Mouse (Mus musculus) ES-CJ7 (cell line): ENCODE data around the gene Troap.
A peak's percentile ranks its signal among the peaks of the same experiment; 100 is the strongest.

Experiments
- DNase-seq: peaks from one replicate; pipeline ENCODE4 v3.0.0; 2011; ENCODE audit warnings: low read depth, low spot score

The Troap gene

DNA sequence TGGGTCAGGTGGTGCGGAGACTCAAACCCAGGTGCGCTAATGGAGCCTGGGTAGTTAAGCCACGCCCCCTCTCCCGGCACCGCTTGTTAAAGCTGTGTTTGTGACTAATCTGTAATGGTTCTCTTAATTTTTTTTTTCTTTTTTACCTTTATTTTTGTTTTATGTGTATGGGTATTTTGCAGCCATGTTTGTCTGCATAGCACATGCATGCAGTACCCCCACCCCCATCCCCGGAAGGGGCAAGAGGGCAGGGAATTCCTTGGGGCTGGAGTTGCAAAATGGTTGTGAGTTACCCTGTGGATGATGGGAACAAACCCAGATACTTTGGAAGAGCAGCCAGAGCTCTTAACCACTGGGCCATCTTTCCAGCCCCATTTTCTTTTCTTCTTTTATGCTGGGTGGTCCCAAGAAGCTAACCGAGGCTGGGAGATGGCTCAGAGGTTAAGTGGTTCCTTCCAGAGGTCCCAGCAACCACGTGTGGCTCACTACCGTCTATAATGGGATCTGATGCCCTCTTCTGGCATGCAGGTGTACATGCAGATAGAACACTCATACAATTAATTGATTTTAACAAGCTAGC lies 39.1 kb downstream of the Troap start:
- DNase-seq, result peak; percentile 92

DNA sequence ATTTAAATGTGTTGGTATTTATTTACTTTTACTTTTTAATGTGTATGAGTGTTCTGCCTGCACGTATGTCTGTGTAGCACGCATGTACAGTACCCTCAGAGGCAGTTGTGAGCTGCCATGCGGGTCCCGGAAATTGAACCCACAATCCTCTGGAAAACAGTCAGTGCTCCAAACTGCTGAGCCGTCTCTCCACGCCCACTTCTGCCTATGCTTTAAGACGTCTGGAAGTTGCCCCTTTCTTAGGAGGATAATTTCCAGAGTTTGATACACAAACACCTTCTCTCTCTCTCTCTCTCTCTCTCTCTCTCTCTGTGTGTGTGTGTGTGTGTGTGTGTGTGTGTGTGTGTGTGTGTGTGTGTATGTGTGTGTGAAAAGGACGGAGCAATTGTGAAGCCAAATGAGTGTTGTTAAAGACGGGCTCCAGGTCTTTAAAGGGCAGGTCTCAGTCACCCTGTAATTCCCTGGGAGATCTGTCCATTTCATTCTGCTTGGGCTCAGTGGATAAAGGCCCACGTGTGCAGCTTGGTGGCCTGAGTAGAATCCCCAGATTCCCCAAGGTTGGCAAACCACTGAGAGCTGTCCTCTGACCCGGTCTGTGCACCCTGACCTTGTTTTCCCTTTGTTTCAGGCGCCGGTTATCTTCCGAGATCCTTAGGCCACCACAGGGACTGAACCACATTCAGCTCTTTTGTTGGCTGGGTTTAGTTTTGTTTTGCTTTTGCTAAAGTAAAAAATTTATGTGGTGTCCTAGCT lies 40.1 kb downstream of the Troap start:
- peak; percentile 49 for DNase-seq

DNA sequence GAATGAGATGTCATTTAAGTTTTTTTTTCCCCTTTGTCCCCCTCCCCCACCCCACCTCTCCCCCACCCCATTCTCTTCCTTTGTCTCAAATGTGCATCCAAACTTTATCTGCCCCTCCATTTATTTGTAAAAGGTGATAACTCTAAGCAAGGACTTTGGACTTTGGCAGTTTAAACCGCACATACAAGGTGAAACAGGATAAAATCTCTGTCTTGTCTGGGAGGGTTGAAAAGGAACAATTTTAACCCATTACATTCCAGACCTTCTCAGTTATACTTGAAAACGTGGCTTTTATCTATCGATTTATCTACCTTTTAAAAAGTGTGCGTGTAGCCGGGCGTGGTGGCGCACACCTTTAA lies 40.7 kb downstream of the Troap start:
- no peak for DNase-seq

DNA sequence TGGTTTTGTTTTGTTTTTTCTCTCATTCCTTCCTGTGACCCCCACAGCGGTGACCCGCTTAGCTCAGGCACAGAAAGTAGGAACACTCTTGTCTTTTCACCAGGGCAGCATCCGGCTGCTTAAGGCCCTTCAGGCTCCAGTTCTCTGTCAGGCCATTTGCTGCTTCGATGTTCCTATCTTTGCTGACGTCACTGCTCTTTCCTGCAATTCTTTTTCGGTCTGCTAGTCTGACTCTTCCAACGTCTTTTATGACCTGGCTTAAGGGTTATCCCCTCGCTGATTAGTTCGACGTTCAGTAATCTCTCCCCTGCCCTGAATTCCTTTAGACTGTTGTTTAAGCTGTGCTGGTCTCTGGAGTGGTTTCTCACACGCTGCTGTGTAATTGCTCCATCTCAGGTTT lies 42.2 kb downstream of the Troap start:
- DNase-seq, result no peak

DNA sequence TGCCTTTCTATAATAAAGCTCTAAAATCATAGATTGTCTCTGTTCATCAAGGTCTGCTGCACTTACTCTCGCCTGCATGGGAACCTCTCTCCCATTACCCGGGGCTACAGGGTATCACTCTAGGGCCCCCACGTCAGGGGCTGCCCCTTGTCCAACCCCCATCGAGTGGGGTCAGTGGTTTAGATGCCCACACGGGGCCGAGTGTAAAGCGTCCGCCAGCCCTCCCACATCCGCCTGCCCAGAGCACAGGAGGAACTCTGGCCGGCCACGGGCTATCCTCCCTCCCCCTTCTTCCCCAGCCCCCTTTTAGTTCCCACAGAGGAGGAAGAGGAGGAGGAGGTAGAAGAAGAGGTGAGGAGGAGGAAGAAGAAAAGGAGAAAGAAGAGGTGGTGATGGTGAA lies 46.4 kb downstream of the Troap start:
- DNase-seq, result no peak

DNA sequence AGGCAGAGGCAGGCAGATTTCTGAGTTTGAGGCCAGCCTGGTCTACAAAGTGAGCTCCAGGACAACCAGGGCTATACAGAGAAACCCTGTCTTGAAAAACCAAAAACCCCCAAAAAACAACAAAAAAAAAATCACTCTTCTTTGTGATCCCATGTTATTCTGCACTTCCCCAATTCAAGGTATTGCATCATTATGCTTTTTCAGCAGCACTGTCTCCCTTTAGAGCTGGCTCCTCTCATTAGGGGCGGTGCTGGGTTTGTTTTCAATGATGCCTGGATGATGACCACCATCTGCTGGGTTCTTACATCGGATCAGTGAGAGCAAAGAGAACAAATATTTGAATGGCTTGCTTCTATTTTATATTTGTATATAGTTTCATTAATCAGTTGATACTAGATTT lies 48.3 kb downstream of the Troap start:
- no peak for DNase-seq

DNA sequence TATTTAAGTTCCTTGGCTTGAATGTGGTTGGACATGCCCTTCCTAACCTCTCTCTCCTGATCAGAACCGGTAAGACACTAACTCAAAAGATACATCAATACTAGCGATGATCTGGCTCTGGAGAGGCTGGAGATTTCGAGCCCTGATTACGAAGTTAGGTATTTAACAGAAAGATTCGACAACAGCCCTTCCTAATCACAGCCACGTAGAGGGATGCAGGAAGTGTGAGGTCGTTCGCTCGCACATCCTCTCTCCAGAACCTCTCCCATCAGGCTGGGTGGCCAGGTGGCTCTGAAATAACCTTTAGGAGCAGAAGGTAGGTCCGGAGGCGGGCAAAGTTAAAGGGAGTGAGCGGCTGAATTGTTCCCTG lies 51.3 kb downstream of the Troap start, which contains the start of gene Spats2:
TSS of gene Spats2 (plus strand) at position 206 of the 370 bp plus-strand sequence.
- DNase-seq, result no peak

DNA sequence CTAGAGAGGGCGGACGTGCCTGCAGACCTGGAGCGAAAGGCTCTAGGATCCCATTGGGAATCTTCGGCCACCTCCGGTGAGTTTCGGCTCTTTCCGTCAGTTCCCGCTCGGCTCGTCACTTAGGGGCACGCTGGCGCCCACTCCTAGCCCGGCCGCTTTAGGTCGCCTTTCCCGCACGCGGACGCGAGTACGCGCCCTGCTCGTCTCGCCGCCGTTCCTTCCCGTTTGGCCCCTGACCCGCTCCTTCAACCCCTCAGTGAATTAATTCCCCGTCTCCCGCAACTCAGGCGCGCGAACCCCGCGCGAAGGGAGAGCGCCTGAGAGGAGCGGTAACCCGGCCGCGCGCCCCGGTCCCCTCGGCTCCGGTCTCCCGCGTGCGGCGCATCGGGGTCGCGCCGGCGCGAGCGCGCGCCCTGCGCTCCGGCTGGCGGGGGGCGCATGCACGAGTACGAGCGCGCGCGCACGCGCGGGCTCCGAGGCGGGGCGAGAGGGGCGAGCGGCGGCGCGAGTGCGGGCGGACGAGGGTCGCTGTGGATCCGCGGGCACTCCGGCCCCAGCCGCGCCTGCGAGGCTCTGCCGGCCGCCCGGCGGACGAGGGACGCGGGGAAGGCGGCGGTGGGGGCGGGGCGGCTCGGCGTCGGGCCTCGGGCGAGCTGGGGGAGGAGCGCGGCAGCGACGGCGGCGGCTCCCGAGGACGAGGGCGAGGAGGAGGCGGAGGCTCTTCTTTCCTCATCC lies 51.9 kb downstream of the Troap start:
- DNase-seq, result peak; percentile 91

DNA sequence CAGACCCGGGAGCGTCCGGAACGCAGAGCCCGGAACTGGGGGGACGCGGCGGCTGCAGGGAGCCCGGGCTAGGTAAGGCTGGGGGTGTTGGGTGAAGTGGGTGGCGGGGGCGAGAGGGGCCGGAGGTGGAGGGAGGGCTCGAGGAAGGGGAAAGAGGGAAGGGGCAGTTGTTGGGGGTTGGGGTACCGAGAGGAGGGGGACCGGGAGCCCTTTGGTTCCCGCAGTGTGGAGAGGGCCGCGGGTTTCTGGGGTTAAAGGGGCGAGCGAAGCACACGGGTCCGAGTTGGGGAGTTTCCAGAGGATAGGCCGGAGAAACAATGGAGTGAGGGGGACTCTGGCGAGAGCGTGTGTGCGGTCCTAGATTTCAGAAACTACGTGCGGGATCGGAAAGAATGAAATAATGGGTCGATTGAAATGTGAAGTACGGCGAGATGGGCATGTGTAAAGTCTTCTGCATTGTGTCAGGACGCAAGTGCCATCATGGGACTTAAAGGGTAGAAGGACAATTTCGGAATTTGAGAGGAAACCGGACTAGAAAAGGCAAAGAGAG lies 52.5 kb downstream of the Troap start:
- DNase-seq, result peak; percentile 21

DNA sequence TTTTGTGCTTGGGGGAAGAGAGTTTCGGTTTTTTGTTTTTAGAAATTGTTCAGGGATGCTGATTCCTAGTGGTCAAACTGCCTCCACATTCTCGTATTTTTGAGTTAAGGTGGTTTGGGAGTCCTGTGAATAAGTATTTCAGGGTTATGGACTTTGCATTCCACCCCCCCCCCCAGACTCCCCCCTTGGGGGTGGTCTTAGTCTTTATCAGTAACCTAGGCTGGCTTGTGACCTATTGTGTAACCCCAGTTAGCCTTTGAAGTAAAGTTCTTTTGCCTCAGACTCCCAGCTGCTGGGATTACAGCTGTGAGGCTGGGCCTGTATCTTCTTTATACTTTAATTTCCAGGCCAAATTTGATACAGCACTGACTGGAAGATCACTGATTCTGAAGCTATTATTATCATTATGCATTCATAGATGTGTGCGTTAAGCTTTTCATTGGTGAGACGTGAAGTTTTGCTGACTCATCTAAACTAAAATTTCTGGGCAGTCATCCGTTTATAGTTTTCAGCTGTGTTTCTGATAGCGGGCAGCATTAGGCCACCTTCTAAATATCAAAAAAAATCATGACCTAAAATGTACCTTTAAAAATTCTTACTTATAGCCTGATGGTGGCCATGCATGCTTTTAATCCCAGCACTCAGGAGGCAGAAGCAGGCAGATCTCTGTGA lies 53.6 kb downstream of the Troap start:
- no peak for DNase-seq

DNA sequence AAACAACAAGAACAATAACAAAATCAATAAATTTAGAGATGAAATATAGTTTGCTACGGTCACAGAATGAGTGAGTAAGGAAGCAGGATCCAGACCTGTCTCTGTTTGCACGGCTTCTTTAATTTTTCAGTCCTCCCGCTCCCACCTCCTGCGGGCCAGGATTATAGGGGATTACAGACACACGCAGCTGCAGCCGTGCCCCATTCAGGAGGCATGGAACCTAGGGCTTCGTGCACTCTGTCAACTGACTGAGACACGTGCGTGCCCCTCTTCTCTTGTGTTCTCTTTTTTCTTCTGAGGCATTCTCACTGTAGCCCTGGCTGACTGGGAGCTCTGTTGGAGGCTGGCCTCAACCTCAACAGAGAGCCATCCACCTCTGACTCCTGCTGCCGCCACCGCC lies 55.1 kb downstream of the Troap start:
- no peak for DNase-seq

DNA sequence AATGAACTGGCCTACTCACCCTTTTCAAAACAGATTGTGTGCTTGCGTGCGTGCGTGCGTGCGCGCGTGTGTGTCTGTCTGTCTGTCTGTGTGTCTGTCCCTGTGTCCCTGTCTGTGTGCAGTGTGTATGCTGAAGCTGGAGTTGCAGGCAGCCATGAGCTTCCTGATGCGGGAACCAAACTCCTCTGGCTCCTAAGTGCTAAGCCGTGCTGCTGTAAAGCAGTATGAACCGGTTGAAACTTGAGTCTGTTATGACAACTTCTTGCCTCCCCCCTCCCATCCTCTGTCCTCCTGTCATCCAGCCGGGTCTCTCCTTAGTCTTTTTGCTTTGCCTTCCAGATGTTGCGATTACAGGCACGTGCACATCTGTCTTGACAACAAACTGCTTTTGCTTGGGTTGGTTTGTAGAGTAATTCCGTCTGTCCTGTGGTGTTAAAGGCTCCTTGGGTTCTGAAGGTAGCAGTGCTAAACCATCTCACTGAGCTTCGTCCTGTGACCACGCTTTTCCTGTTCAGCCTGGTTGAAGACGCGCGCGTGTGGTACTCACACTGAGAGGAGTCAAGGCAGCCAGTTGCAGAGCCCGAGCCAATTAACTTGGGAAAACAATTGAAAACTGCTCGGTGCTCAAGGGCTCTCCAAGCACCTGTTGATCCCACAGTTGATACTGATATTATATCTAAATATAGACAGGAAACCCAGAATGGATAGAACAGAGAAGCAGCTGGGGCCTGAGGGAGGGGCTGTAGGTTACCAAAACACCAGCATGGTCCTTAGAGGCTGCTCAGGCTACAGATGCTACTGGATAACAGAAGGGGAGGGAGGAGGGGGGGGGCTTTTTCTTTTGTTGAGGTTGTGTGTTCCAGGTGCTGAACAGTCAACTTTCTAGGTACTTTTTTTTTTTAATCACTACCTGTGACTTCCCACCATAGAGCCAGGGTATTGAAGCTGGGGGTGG lies 55.9 kb downstream of the Troap start:
- DNase-seq, result peak; percentile 82
